Mouse (Mus musculus) midbrain, embryonic 12.5 days (tissue): Measurements from ENCODE around the gene 4933415A04Rik. TPM values are rescaled to one million over a fixed set of nuclear protein-coding genes. Genes with fewer than 3 reads are reported as not detected.

Experiments
- ATAC-seq: fragments of 200-750 bp; cut with Nextera tagmentation; 2 replicates; pipeline ENCODE4 v1.8.0; 2017; ENCODE audit warnings: low read depth, moderate TSS enrichment, moderate library complexity; ENCODE audit not compliant: low FRiP score
- H3K27ac ChIP-seq: fragments of 300-500 bp; sonication (generic); replicated peaks from 2 replicates; pipeline ENCODE4 v1.5.1; 2016; ENCODE audit warnings: mild to moderate bottlenecking
- H3K27me3 ChIP-seq: fragments of 300-500 bp; sonication (generic); 2 replicates; pipeline ENCODE4 v1.6.1; 2016; ENCODE audit warnings: mild to moderate bottlenecking
- H3K36me3 ChIP-seq: fragments of 300-500 bp; sonication (generic); 2 replicates; pipeline ENCODE4 v1.6.1; 2016
- H3K4me1 ChIP-seq: fragments of 300-500 bp; sonication (generic); 2 replicates; pipeline ENCODE4 v1.6.1; 2016
- H3K4me2 ChIP-seq: fragments of 300-500 bp; sonication (generic); replicated peaks from 2 replicates; pipeline ENCODE4 v1.6.1; 2016; ENCODE audit warnings: mild to moderate bottlenecking, moderate library complexity
- H3K4me3 ChIP-seq: fragments of 300-500 bp; sonication (generic); 2 replicates; pipeline ENCODE4 v1.5.1; 2016; ENCODE audit warnings: mild to moderate bottlenecking
- H3K9ac ChIP-seq: fragments of 300-500 bp; sonication (generic); replicated peaks from 2 replicates; pipeline ENCODE4 v1.6.1; 2016; ENCODE audit warnings: mild to moderate bottlenecking, moderate library complexity
- H3K9me3 ChIP-seq: fragments of 300-500 bp; sonication (generic); 2 replicates; pipeline ENCODE4 v1.6.1; 2016; ENCODE audit warnings: mild to moderate bottlenecking
- WGBS: fragments of 180-500 bp; shearing (Covaris S2); methylation state at CpG from one replicate; pipeline ENCODE4 v1.1.7; 2016; 5-methylcytosine and 5-hydroxymethylcytosine counted together
- polyA plus RNA-seq: library from polyadenylated mRNA; unstranded; fragments of >200 nt; fragmentation: Nextera tagmentation; extraction: Ambion mirVana; gene quantifications from 2 replicates; pipeline ENCODE4 v1.2.1, GENCODE M21; 2016

Gene 4933415A04Rik
- polyA plus RNA-seq, 1 experiment from 2014 or later, result 8.4 TPM

- H3K36me3 ChIP-seq, result no peaks in the 10 kb centered on the region
- H3K4me1 ChIP-seq, result peaks cover 11% of the 10 kb centered on the region
- 0 out of 2 replicates have a peak overlapping the region, but pooled peaks have one; percentile 34 for H3K9ac ChIP-seq
- H3K27me3 ChIP-seq, result no peaks in the 10 kb centered on the region
- 0 out of 2 replicates have a peak, but pooled peaks cover 3% of the 10 kb centered on the region for H3K9me3 ChIP-seq
- H3K27ac ChIP-seq, result peak overlapping the region; percentile 78
- no peak overlapping the region for H3K4me2 ChIP-seq
- no peak overlapping the region for H3K4me3 ChIP-seq
- 24% methylated on average over 12 of the region's 12 CpGs for WGBS
- peak; percentile 91 for ATAC-seq
These were observed 26.1 kb downstream of the 4933415A04Rik start for GRCm38 (mm10) chr11:43612834-43613488.

DNA sequence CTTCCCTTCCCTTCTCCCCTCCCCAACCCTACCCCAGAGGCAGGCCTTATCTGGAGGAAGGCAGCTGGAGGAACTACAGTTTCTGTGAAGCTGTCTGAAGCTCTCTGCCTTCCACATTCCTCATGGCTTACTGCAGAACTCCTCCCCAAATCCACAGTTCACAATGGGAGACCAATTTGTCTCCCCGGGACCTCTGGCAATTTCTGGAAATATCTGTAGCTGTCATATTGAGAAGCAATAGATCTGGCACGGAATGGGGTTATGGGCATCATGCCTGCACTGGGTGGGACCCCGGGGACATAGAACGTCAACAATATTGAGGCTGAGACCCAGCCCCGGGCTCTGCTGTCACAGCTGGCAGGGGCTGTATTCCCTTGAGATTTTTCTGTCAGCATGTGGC is 31.1 kb downstream of the 4933415A04Rik start:
- Histone ChIP-seq H3K9me3 (0 out of 2 replicates have a peak, but pooled peaks cover 3% of the 10 kb centered on the region), H3K4me2 (no peak overlapping the region), H3K9ac (no peak overlapping the region), H3K36me3 (no peaks in the 10 kb centered on the region), H3K27me3 (no peaks in the 10 kb centered on the region), H3K27ac (peak overlapping the region; percentile 49; the same call in 1 of the 2 replicates), H3K4me3 (no peak overlapping the region), H3K4me1 (peaks cover 12% of the 10 kb centered on the region)
- 49% methylated on average over 5 of the region's 5 CpGs for WGBS
- 0 out of 2 replicates have a peak, but pooled peaks have one; percentile 5 for ATAC-seq

DNA sequence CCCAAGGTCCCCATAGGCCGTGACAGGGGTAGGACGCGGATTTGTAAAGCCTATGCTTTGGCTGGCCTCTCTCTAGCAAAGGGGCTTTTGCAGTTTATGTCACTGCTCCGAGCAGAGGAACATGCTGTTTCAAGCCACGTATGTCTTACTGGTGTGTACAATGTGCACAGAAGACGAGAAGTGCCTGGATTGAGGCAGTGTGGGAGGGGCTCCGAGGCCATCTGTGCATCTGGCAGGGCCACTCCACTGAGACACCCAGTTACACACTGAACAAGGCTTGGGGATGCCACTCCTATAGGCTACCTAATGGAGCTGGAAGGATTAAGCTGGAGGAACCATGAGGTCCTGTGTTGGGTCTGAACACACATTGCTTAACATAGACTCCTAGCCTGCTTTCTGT is 31.6 kb downstream of the 4933415A04Rik start:
- Histone ChIP-seq H3K9me3 (0 out of 2 replicates have a peak, but pooled peaks cover 3% of the 10 kb centered on the region), H3K4me3 (no peak overlapping the region), H3K36me3 (no peaks in the 10 kb centered on the region), H3K27ac (no peak overlapping the region), H3K9ac (no peak overlapping the region), H3K27me3 (no peaks in the 10 kb centered on the region), H3K4me2 (no peak overlapping the region), H3K4me1 (peaks cover 12% of the 10 kb centered on the region; the same call in 1 of the 2 replicates)
- ATAC-seq, result peak; percentile 52
- WGBS, result 56% methylated on average over 7 of the region's 7 CpGs

DNA sequence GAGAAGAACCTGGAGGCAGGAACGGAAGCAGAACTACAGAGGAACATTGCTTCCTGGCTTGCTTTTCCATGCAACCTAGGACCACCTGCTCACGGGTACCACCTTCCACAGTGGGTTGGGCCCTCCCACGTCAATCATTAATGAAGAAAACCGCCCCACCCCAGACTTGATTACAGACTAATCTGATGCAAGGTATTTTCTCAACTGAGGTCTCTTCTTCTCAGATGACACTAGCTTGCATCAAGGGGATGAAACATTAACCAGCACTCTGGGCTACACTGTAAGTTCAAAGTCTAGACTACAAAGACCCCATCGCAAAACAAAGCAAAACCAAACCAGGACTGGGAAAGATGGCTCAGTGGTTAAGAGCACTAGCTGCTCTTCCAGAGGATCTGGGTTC is 34.9 kb downstream of the 4933415A04Rik start:
- Histone ChIP-seq H3K9ac (no peak overlapping the region), H3K4me1 (peaks cover 21% of the 10 kb centered on the region), H3K4me2 (no peak overlapping the region), H3K27me3 (no peaks in the 10 kb centered on the region), H3K27ac (no peak overlapping the region), H3K36me3 (no peaks in the 10 kb centered on the region), H3K4me3 (no peak overlapping the region), H3K9me3 (no peaks in the 10 kb centered on the region)
- no peak for ATAC-seq
- WGBS, result 87% methylated on average over 5 of the region's 5 CpGs

- Histone ChIP-seq H3K4me3 (no peak overlapping the region), H3K9me3 (no peaks in the 10 kb centered on the region), H3K4me2 (no peak overlapping the region), H3K4me1 (peaks cover 12% of the 10 kb centered on the region), H3K27ac (no peak overlapping the region), H3K36me3 (no peaks in the 10 kb centered on the region), H3K27me3 (no peaks in the 10 kb centered on the region), H3K9ac (no peak overlapping the region)
- no peak for ATAC-seq
- 89% methylated on average over 1 of the region's 1 CpGs for whole genome bisulfite sequencing
These were observed 37.5 kb downstream of the 4933415A04Rik start for GRCm38 (mm10) chr11:43624341-43624740.

- WGBS, result 5% methylated on average over 12 of the region's 12 CpGs
These were observed 39.6 kb downstream of the 4933415A04Rik start for GRCm38 (mm10) chr11:43626300-43626926.

DNA sequence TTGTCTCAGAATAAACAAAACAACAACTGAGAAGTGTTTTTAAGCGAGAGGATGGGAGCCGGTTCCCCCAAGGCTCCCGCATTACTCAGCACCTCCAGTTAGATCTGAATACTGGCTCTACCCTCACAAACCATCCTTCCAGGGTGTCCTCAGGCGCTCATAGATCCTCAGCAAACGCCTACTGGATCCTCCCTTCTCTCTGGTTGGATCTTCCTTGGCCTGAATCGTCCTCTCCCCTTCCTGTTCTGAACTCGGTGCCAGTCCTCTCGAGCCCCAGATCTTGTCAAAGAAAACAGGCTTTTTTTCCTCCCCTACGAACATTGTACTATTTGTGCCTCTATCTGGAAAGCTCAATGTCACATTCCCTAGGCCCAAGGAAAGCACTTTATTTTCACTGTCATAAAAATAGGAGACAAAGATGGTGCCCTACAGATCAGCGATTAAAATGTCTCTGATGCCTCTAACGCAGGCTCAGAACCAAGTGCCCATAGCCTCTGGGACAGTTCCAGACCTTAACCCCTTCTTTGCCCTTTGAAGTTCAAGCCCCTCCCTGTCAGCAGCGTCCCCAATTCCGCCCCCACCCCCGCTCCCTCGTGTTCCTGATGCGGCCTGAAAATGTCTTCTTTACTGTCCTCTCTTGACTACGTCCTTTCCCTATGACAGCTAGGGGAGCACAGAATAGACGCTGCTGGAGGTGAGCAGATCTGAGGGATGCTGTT is 40.2 kb downstream of the 4933415A04Rik start:
- H3K9ac ChIP-seq, result peak overlapping the region; percentile 2; the same call in 1 of the 2 replicates
- peak overlapping the region; percentile 30; the same call in 1 of the 2 replicates for H3K27ac ChIP-seq
- H3K9me3 ChIP-seq, result no peaks in the 10 kb centered on the region
- WGBS, result 30% methylated on average over 18 of the region's 18 CpGs
- H3K27me3 ChIP-seq, result no peaks in the 10 kb centered on the region
- peaks cover 12% of the 10 kb centered on the region for H3K4me1 ChIP-seq
- no peaks in the 10 kb centered on the region for H3K36me3 ChIP-seq
- H3K4me3 ChIP-seq, result no peak overlapping the region
- 0 out of 2 replicates have a peak, but pooled peaks have one; percentile 6 for ATAC-seq
- peak overlapping the region; percentile 40 for H3K4me2 ChIP-seq

More at GRCm38 (mm10) chr11:43626300-43626926, 39.6 kb downstream of the 4933415A04Rik start:
- Histone ChIP-seq H3K27me3 (no peaks in the 10 kb centered on the region), H3K4me2 (peak overlapping the region; percentile 40), H3K4me3 (0 out of 2 replicates have a peak overlapping the region, but pooled peaks have one; percentile 3), H3K9ac (peak overlapping the region; percentile 2), H3K36me3 (no peaks in the 10 kb centered on the region), H3K9me3 (no peaks in the 10 kb centered on the region), H3K27ac (peak overlapping the region; percentile 30; the same call in 1 of the 2 replicates), H3K4me1 (peaks cover 12% of the 10 kb centered on the region)
- peak; percentile 36; the same call in 1 of the 2 replicates for ATAC-seq

GRCm38 (mm10) chr11:43631645-43632044 is 44.8 kb downstream of the 4933415A04Rik start:
- H3K9me3 ChIP-seq, result no peaks in the 10 kb centered on the region
- no peaks in the 10 kb centered on the region for H3K27me3 ChIP-seq
- H3K27ac ChIP-seq, result no peak overlapping the region
- no peak for ATAC-seq
- H3K4me3 ChIP-seq, result no peak overlapping the region
- H3K9ac ChIP-seq, result no peak overlapping the region
- 90% methylated on average over 9 of the region's 9 CpGs for WGBS
- H3K4me1 ChIP-seq, result peaks cover 9% of the 10 kb centered on the region
- no peak overlapping the region for H3K4me2 ChIP-seq
- no peaks in the 10 kb centered on the region for H3K36me3 ChIP-seq

DNA sequence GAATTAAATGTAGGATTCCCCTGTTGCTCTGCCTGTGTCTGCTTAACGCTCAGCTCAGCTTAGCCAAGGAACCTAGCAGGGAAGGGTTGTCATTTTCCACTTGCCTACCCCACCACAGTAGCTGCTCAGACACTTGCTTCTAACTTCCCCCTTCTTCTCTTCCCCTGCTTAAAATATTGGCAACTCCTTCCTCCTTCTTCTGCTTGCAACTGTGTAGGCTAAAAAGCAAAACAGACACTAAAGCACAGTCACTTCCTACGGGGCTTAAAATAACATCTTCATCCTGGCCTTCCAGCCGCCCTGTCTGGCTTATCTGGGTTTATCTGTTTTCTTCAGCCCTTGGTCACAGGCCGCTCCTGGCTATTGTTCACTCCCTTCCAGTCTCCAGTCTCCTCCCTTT is 45.7 kb downstream of the 4933415A04Rik start:
- H3K4me2 ChIP-seq, result no peak overlapping the region
- H3K36me3 ChIP-seq, result no peaks in the 10 kb centered on the region
- no peak for ATAC-seq
- H3K9ac ChIP-seq, result no peak overlapping the region
- H3K4me3 ChIP-seq, result no peak overlapping the region
- 58% methylated on average over 4 of the region's 4 CpGs for WGBS
- H3K4me1 ChIP-seq, result peaks cover 5% of the 10 kb centered on the region
- no peak overlapping the region for H3K27ac ChIP-seq
- no peaks in the 10 kb centered on the region for H3K27me3 ChIP-seq
- H3K9me3 ChIP-seq, result no peaks in the 10 kb centered on the region

- 80% methylated on average over 6 of the region's 6 CpGs for WGBS
- Histone ChIP-seq H3K27ac (no peak overlapping the region), H3K4me3 (no peak overlapping the region), H3K36me3 (no peaks in the 10 kb centered on the region), H3K4me2 (no peak overlapping the region), H3K9ac (peak overlapping the region; percentile 24), H3K4me1 (peaks cover 5% of the 10 kb centered on the region), H3K27me3 (no peaks in the 10 kb centered on the region), H3K9me3 (no peaks in the 10 kb centered on the region)
- ATAC-seq, result no peak
These were observed 46.3 kb downstream of the 4933415A04Rik start for GRCm38 (mm10) chr11:43633165-43633564.

DNA sequence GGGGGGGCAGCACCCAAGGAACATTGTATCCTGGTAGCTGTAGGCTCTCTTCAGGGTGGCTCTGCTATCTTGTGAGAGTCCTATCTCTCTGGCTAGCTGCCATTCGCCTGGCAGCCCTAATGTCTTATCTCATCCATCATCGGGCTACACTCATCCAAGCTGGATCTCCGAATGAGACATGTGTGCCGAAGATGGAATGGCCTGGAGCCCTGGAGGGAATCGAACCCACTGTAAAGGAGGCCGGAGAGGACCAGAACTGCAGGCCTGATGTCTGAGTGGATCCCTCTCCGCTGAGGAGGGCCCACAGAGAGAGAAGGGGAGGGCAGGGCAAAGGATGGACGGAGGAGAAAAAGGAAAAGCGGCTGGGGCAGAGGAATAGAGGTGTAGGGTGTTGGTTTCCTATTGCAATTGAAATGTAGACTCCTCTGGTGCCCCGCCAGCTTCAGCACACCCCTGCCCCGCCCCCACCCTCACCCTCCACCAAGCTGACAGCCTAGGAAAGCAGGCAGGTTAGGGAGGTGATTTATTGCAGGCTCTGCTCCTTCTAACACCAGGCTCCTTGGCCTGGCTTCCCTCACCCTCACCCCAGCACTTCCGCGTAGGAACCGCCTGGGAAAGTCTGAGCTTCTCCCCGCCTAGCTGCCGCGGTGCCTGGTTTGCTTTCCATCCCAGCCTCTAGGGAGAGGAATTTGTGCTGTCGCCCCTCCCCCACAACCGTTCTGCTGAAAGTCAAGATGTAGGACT is 47.0 kb downstream of the 4933415A04Rik start:
- Histone ChIP-seq H3K4me1 (peaks cover 5% of the 10 kb centered on the region), H3K36me3 (no peaks in the 10 kb centered on the region), H3K27me3 (no peaks in the 10 kb centered on the region), H3K27ac (no peak overlapping the region), H3K9me3 (no peaks in the 10 kb centered on the region), H3K4me2 (peak overlapping the region; percentile 25), H3K9ac (peak overlapping the region; percentile 24), H3K4me3 (no peak overlapping the region)
- ATAC-seq, result peak; percentile 60
- WGBS, result 31% methylated on average over 19 of the region's 19 CpGs
